Mouse (Mus musculus): ENCODE results near the gene Mepe. TPM values are rescaled to one million over a fixed set of nuclear protein-coding genes. Genes with fewer than 3 reads are reported as not detected.

The Mepe gene
- not detected in 2 replicates for total RNA-seq (2015; ENCODE audit: low replicate concordance)
- total RNA-seq (2017; ENCODE audit: low replicate concordance), result not detected in 2 replicates

DNA sequence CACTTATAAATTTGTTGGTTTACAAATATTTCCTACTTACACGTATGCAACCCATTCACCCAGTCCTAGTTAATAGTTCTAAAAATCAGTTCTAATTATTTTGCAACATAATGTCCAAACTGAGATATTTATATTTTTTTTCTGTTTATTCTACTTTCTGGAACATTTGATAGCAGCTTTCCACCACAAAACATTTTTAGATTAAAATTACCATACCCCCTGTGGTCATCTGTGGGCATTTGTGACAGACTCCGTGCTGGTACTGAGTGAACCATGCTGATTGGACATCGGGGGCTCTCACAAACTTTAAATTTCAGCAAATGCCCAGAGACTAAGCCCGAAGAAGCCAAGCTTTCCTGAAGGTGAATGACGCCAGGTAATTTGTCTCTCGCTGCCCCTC is at the start of gene Mepe:
Gene Mepe, plus strand, starts transcription at position 301 of the 400 bp plus-strand sequence.
- ATAC-seq (replicated peaks; ENCODE audit: low FRiP score, poor library complexity, severe bottlenecking), result no peak

DNA sequence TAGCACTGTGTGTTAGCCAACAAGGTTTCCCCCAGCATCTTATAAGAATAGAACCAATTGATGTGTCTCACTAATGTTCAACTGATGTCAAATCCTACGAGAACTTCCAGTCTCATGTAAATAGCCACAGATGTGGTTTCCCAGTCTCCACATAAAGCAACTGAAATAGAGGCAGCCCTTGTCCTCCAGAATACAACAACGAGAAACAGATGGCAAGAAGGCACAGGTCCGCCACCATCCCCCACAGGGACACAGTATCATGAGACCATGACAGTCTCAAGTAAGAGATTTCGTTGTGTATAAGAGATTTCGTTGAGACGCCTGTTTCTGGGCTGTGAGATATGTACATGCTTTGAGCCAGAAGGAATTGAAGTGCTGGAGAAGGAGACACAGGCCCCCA is 30.9 kb upstream of the Mepe start:
- ATAC-seq (replicated peaks; ENCODE audit: low FRiP score, poor library complexity, severe bottlenecking), result no peak

GRCm38 (mm10) chr5:104298994-104299393 is 26.1 kb upstream of the Mepe start, which contains the start of gene Ibsp:
Gene Ibsp (plus strand): TSS chr5:104299171.
- ATAC-seq (replicated peaks; ENCODE audit: low FRiP score, poor library complexity, severe bottlenecking), result no peak

DNA sequence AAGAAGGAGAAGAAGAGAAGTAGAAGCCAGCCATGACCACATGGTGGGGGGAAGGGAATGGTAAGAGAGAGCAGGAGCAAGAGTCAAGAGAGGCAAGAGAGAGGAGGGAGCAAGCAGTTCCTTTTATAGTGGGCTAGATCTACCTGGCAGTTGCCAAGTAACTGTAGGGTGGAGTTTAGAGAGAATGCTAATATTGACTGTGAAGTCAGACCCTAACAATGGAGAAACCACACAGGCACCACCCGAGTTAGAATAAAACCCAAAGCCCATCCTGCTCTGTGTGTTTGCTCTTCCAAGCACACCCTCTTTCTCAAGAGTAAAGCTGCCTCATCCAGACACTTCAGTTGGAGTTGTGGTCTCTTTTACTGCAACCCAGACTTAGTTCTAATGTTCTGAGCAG is 11.1 kb upstream of the Mepe start:
- no peak for ATAC-seq (replicated peaks; ENCODE audit: low FRiP score, poor library complexity, severe bottlenecking)

- no peak for ATAC-seq (replicated peaks; ENCODE audit: low FRiP score, poor library complexity, severe bottlenecking)
Measured at GRCm38 (mm10) chr5:104326884-104327283, 1.8 kb downstream of the Mepe start.

DNA sequence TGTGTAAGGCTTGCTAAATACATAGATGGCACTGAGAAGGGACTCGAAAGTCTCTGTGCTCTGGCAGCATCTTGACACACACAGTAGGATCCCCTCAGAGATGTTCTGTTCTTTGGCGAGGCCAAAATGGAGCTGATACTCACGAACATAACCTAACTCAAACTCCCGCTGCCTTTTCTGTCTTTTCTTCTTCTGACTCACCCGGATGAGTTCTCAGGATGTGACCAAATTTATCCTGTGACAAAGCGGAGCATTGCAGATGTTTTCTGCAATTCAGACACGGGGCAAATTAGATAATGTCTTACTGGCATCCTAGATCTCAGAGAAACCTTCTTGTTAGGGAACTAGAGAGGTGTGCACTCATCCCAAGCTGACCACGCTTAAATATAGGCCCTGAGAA is 2.3 kb downstream of the Mepe start:
- ATAC-seq (replicated peaks; ENCODE audit: low FRiP score, poor library complexity, severe bottlenecking), result no peak

GRCm38 (mm10) chr5:104327876-104328275 is 2.7 kb downstream of the Mepe start:
- no peak for ATAC-seq (replicated peaks; ENCODE audit: low FRiP score, poor library complexity, severe bottlenecking)

GRCm38 (mm10) chr5:104328317-104328850 is 3.3 kb downstream of the Mepe start:
- ATAC-seq (replicated peaks; ENCODE audit: low FRiP score, poor library complexity, severe bottlenecking), result no peak

GRCm38 (mm10) chr5:104329381-104329780 is 4.3 kb downstream of the Mepe start:
- no peak for ATAC-seq (replicated peaks; ENCODE audit: low FRiP score, poor library complexity, severe bottlenecking)

DNA sequence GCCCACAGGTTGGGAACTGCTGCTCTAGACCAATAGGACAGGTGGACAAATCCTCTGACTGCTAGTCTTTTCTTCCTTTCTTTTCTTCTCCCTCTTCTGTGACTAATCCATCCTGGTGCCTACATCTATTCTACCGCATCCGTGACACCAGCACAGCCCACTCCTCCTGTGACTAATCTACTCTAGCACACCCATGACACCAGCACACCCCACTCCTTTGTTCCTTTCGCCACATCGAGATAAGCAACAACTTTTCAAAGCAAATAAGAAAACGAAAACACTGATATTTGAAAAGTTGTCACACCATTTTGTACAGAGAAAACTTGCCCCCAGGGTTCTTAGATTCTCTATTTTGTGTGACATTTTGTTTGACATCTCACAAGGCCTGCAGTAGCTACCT is 5.0 kb downstream of the Mepe start:
- no peak for ATAC-seq (replicated peaks; ENCODE audit: low FRiP score, poor library complexity, severe bottlenecking)

DNA sequence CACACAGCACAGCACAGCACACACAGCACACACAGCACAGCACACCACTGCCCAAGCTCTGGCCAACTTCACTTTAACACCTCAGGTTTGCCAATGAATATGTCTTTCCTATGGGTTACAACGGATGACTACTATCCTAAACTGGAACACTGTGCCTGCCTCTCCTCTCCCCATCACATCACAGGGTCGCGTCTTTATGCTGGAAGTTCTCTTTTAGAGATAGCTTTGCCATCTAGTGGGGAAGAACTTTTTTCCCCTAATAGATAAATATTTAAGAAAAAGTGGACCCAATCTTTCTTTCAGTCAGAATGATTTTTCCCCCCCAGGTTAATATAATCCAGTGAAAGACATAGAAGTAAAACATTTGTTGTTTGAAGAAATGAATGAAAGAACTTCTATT is 7.2 kb downstream of the Mepe start:
- no peak for ATAC-seq (replicated peaks; ENCODE audit: low FRiP score, poor library complexity, severe bottlenecking)

DNA sequence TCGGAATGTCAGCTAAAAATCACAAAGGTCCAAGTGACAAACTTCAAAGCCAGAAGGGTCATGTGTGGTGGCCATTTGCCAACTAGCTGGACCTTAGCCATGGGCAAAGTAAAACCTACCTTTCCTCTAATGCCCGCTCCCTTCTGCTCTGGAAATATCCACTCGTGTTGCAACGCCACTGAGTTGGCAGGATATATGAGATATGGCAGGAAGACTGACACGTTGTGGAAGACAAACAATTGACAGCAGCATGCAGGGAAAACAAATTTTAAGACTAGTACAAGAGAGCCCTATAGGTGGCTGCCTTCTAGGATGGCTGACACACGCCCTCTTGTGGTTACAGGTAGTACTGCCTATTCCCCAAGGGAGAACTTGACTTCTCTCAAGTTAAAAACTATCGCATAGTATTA is 8.1 kb downstream of the Mepe start:
- no peak for ATAC-seq (replicated peaks; ENCODE audit: low FRiP score, poor library complexity, severe bottlenecking)

DNA sequence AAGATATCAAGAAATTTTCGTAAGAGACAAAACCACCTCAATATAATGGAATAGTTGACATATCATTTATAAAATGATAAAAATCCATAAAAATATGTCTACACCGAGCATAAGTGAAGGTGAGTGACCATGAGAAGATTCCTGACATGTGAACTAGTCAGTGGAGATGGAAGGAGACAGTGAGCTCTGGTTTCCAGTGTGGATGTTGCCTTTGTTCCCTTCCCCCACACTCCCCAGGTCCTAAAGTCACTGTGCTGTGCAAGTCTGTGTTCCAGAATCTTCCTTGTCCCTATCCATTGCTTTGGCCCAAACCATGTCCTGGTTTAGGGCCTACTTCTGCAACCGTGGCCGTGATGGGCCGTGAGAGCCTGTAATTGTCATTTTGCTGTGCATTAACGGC is 8.5 kb downstream of the Mepe start:
- no peak for ATAC-seq (replicated peaks; ENCODE audit: low FRiP score, poor library complexity, severe bottlenecking)

DNA sequence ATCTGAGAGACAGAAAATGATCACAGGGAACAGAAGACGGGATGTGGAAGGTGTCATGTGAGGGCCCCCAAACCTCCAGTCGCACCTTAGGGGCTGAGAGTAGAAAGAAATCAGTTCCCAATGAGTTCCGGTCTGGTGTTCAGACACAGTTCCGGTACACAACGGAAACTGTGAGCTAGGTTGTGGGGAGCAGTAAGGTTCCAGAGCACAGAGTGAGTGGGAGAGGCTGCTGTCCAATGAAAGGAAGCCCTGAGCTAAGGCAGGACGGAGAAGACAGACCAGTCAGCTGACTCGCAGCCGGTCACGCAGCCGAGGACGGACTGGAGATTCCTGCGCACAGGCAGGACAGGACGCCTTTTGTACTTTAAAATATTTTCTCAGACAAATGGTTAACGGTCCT is 9.4 kb downstream of the Mepe start:
- ATAC-seq (replicated peaks; ENCODE audit: low FRiP score, poor library complexity, severe bottlenecking), result no peak

DNA sequence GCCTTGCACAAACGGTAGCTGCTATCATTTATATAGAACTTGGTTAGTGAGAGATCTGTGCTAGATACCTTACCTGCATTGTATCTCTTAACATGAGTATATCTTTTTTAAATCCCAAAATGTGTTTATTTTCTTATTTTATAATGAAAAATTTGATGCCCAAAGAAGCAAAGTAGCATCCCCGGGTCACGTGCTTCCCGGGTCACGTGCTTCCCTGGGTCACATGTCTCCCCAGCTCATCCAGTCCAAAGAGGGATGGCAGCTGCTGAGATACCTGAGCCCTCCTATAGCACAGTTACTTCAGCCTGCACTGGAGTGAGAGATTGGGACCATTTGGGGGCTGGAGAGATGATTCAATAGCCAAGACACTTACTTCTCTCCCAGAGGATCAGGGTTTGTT is 10.8 kb downstream of the Mepe start:
- ATAC-seq (replicated peaks; ENCODE audit: low FRiP score, poor library complexity, severe bottlenecking), result no peak

GRCm38 (mm10) chr5:104337491-104337890 is 12.4 kb downstream of the Mepe start:
- no peak for ATAC-seq (replicated peaks; ENCODE audit: low FRiP score, poor library complexity, severe bottlenecking)

DNA sequence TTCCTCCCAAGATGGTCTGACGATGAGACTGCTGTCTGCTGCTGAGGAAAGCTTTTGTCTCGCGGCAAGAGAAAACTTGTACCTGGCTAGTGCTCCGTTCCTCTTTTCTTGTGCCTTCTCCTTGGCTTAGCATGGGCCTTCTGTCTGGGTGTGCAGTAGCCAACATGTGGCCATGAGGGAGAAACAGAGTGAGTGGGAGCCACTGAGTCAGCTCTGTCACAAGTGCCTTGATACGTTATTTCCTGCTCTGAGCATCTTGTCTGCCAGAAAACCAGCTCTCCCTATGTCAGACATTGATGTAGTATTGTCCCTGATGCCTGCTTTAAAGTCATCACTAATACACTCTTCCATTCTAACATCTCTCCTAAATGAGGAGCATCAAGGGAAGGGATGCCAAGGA is 13.9 kb downstream of the Mepe start:
- ATAC-seq (replicated peaks; ENCODE audit: low FRiP score, poor library complexity, severe bottlenecking), result no peak

DNA sequence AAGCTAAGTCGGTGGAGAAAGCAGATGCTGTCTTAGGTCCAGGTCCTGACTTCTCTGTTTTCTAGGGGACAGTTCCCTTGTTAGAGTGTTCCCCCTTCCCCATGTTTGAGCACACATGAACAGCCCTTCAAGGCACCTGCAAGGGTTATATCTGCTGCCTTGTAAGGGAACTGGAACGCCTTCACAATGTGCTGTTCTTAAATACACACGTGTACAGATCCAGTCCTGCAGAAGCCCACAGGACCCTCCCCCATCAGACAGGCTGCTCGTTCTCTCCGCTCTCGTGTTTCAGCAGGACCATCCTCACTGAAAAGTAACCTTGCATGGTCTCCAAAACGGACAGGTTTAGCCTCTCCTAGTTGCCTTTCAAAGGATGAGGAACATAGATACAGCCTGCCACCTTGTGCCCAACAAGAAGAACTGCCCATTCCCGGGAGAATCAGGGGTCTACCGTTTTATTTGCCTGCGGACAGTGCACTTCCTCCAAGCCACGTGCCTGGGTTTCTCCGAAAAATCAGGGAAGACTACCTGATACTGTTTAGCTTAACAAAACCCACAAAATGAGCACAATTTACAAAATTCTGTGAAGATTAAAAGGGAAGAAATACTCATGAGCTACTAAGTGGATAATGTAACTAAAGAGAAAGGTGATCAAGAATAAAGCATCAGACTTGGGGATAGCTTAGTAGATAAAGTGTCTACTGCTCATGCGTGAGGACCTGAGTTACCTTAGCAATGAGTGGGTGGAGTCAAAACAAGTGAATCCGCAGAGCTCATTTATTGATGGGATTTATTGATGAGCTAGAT is 14.8 kb downstream of the Mepe start:
- ATAC-seq (replicated peaks; ENCODE audit: low FRiP score, poor library complexity, severe bottlenecking), result no peak

GRCm38 (mm10) chr5:104340513-104340829 is 15.3 kb downstream of the Mepe start:
- ATAC-seq (replicated peaks; ENCODE audit: low FRiP score, poor library complexity, severe bottlenecking), result no peak

GRCm38 (mm10) chr5:104342881-104343280 is 17.8 kb downstream of the Mepe start:
- ATAC-seq (replicated peaks; ENCODE audit: low FRiP score, poor library complexity, severe bottlenecking), result no peak

GRCm38 (mm10) chr5:104344526-104345240 is 19.6 kb downstream of the Mepe start:
- ATAC-seq (replicated peaks; ENCODE audit: low FRiP score, poor library complexity, severe bottlenecking), result no peak

All from erythroid progenitor cell, adult 5-6 weeks (primary cell).